Mouse (Mus musculus) heart, postnatal 25 days (tissue): Measurements from ENCODE around the gene Ston1. TPM values are rescaled to one million over a fixed set of nuclear protein-coding genes. Genes with fewer than 3 reads are reported as not detected.
A peak's percentile ranks its signal among the peaks of the same experiment; 100 is the strongest.

ENCODE experiments used
- DNase-seq: peaks from one replicate; pipeline ENCODE4 v3.0.0; 2022; ENCODE audit warnings: low spot score
- intact Hi-C: fragments of 180-260 bp; cut with DNase I; formaldehyde crosslinking; loops from one replicate; pipeline ENCODE4 v1.15.1; 2025
- total RNA-seq, 2 experiments: library from RNA; stranded (reverse); gene quantifications; 2 replicates each; pipeline ENCODE4 v1.2.3; 2021

The Ston1 gene
- total RNA-seq, 2 experiments from 2014 or later = 18.5 to 23.7 TPM

DNA sequence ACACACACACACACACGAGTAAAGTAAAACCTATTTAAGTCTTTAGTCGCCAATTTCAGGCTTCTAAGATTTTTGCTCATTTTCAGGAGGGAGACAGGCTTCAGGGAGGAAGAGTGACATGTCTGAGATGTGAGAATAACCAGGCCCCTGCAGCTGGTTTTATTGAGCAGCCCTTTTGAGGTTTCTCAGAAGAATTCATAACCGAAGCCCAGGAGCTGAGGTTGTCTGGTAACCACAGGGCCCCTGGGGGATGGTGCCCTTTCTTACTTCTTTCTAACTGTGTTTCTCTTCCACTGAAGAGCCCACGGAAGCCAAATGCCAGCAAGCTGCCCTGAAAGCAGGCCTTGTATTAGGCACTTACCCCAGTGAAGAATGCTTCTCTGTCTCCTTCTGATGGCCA is 23.5 kb downstream of the Ston1 start:
- intact Hi-C loops = no loop called here
- no peak for DNase-seq

DNA sequence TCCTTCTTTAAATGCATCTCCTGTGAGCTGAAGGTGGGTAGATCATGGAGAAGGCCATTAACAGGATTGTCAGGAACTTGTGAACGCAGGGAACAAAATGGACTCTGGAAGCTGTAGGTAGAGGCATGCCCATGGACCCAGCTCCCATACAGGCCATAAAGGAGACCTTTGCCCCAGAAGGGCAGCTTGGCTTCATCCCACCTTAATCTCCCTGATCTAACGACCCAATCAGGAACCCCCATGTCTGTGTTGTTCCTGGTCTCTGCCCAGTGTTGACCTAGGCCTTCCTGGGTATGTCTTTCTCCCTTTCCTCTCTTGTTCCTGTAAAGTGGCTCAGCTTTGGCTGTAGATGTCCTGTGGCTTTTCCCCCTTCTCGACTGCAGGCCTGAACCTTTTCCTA is 23.9 kb downstream of the Ston1 start:
- DNase-seq = no peak
- intact Hi-C loops = no loop called here

DNA sequence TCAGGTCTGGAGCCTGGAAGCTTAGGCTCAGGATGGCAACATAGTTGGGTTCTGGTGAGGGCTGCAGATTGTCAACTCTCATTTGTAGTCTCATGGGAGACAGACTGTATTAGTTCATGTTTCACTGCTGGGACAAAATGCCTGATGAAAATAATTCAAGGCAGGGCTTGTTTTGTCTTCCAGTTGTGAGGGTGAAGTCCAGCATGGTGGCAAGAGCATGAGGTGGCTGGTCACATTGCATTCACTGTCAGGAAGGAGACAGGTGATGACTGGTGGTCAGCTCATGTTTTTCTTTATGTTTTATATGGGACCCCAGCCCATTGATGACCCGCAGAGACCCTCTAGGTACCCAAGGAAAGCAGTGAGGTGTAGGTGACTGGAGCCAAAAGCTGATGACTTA is 25.2 kb downstream of the Ston1 start:
- intact Hi-C loops = loop anchor here (2.0 kb wide), 1 partner anchor 22 kb away; no protein-coding TSS in a partner anchor

DNA sequence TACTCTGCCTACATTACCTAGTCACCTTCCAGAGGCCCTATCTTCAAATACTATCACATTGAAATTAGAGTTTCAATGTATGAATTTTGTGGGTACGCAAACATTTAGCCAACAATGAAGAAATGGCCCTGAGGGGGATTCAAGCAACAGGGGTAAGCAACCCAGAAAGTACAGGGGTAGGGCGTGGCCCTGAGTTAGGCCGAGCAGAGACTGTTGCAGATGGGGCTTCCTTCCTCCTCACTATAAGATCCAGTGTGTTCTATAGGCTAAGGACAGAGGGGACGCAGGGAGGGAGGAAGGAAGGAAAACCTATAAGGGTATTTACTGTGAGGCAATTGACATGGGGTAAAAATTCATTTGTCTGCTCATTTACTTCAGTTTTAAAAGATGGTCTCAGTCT is 26.9 kb downstream of the Ston1 start:
- no peak for DNase-seq
- intact Hi-C loops = no loop called here

More for the DNA sequence above, 25.2 kb downstream of the Ston1 start:
- no peak for DNase-seq

DNA sequence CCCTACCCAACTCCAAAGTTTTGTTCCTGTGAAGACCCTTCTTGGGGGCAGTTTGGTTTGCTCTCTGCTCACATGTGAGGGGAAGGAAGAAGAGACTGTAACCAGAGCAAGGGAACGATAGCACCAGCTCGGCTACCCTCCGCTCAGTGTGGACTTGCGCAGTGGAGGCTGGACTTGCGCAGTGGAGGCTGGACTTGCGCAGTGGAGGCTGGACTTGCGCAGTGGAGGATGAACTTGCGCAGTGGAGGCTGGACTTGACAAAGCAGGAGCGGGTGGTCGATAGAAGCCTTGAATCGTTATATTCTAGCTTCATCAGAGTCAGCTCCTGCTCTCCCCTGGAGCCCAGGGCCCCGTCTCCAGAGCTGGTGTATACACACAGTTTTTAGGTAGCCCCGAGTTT is 27.9 kb downstream of the Ston1 start:
- no peak for DNase-seq
- intact Hi-C loops = no loop called here

- intact Hi-C loops = no loop called here
- no peak for DNase-seq
Observed at GRCm38 (mm10) chr17:88625931-88626330, 28.4 kb downstream of the Ston1 start.

- intact Hi-C loops = no loop called here
- no peak for DNase-seq
Observed at GRCm38 (mm10) chr17:88626347-88626811, 28.9 kb downstream of the Ston1 start.

DNA sequence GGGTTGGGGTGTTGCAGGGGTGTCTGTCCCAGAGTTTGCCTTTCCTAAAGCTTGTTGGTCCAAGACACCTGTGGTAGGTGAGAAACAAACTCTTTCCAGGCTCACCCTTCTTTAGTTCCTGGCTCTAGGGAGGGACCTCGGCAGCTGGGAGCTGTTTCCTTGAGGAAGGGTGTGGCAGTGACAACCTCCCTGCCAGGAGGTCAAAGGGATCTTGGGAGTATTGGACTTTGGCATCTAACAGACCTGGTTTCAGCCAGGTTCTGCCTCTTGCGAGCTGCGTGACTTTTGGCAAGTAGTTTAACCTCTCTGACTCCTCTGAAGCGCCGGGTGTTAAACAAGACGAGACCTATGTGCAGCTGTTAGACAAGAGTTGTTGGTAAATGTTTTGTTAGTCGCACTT is 29.7 kb downstream of the Ston1 start:
- intact Hi-C loops = no loop called here
- DNase-seq = no peak

GRCm38 (mm10) chr17:88628676-88629380 is 31.3 kb downstream of the Ston1 start:
- DNase-seq = peak; percentile 78
- intact Hi-C loops = no loop called here

GRCm38 (mm10) chr17:88629381-88629759 is 31.9 kb downstream of the Ston1 start:
- intact Hi-C loops = no loop called here
- DNase-seq = peak; percentile 49

- peak; percentile 41 for DNase-seq
- intact Hi-C loops = no loop called here
Observed at GRCm38 (mm10) chr17:88629931-88630553, 32.6 kb downstream of the Ston1 start.

DNA sequence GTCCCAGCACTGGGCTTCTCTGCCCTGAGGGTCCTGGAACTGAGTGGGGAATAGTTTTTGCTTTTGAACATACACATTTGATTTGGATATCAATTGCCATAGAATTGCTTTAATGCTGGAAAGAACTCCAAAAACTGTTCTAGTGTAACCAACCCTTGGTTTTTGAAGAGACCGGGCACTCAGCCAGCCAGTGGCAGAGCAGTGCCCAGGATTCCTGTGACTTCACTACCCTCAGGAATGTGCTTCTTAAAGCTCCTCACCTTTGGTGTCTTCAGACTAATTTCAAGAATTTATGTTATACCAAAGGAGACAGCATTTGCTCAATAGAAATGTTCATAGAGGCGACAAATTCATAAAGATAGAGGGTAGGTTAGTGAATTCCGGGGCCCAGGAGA is 33.1 kb downstream of the Ston1 start:
- no peak for DNase-seq
- intact Hi-C loops = no loop called here

DNA sequence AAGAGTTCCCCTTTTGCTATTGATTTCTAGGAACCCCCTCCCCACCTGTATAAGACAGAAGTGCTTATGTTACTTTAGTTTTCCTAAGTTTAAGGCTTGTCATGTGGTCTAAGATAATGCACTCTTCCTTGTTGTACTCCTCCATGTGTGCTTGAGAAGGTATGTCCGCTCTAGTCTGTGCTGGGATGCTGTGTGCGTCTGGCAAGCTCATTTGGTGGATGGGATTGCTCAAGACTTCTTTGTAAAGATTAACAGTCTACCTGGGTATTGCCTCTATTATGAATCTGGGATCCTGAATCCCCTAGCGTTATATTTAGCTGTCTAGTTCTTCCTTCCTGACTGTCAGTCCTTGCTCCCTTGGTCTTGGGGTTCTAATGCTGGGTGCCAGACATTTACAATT is 35.1 kb downstream of the Ston1 start:
- no peak for DNase-seq
- intact Hi-C loops = no loop called here

DNA sequence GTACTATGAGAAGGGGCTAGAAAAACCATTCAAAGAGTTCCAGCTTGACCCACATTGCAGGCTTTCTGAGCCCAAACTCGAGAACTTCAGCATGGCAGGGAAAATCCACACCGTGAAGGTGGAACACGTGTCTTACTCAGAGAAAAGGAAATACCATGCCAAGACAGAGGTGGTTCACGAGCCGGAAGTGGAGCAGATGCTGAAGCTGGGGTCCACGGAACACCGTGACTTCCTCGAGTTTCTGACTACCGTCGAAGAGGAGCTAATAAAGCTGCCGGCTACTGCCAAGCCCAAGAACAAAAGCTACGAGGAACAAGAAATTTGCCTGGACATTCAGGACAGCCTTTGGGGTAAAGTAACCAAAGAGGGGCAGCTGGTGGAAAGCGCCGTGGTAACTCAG is 38.6 kb downstream of the Ston1 start:
- no peak for DNase-seq
- intact Hi-C loops = no loop called here

- intact Hi-C loops = no loop called here
- no peak for DNase-seq
Observed at GRCm38 (mm10) chr17:88636587-88636986, 39.1 kb downstream of the Ston1 start.

DNA sequence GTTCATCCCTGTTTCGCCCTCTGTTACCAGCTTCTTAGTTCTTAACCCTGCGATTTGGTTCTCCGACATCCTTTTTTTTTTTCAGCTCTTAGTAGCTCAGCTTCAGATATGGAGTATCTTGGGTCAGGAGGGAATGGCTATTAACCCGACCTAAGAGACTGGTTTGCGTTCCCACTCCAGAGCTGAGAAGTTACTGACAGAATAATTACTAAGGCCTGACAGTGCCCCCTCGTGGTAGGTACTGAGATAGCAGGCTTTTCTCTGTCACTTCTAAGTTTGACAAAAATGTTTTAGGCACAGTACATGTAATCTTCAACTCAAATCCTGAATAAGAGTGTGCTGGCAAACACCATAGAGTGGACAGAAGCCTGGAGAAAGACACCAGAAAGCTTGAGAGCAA is 43.5 kb downstream of the Ston1 start:
- intact Hi-C loops = loop anchor here (1.0 to 5.0 kb wide), 3 partner anchors 44 to 112 kb away; partner anchors contain the start of gene Ston1
- DNase-seq = peak; percentile 41

DNA sequence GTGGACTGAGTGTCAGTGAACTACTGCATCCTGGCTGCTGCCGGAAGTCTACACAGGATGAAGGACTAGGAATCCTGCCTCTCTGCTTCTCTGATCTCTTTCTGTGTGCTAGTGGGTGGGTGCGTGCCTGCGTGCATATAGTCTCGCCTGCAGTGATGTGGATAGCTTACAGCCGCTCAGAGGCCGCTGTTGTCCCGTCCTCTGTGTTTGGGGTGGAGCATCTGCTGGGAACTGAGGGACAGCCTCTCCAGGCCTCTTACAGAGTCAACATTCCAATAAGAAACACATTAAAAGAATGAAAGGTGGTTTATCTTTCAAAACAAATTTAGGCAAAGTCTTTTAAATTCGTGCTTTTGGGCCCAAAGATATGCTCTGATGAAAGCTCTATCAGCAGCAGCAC is 44.4 kb downstream of the Ston1 start:
- intact Hi-C loops = loop anchor here (1.0 to 5.0 kb wide), 3 partner anchors 45 to 113 kb away; partner anchors contain the start of gene Ston1
- DNase-seq = no peak

GRCm38 (mm10) chr17:88644876-88645275 is 47.4 kb downstream of the Ston1 start:
- intact Hi-C loops = loop anchor here (5.0 kb wide), 1 partner anchor 63 kb away; no protein-coding TSS in a partner anchor
- DNase-seq = no peak

- DNase-seq = no peak
- intact Hi-C loops = no loop called here
Observed at GRCm38 (mm10) chr17:88645299-88645698, 47.8 kb downstream of the Ston1 start.

GRCm38 (mm10) chr17:88647149-88647548 is 49.7 kb downstream of the Ston1 start:
- DNase-seq = no peak
- intact Hi-C loops = no loop called here

GRCm38 (mm10) chr17:88652010-88652409 is 54.5 kb downstream of the Ston1 start:
- intact Hi-C loops = loop anchor here (2.0 to 5.0 kb wide), 2 partner anchors 101 to 1850 kb away; no protein-coding TSS in a partner anchor
- DNase-seq = no peak
